Mouse (Mus musculus): ENCODE measurements around the gene Cd3g. TPM values are rescaled to one million over a fixed set of nuclear protein-coding genes. Genes with fewer than 3 reads are reported as not detected.

Gene Cd3g
- not detected in 2 replicates for polyA plus RNA-seq (2015; fragmentation: Nextera tagmentation; extraction: Ambion mirVana)

GRCm38 (mm10) chr9:44980242-44980641, at the start of gene Cd3g:
Gene Cd3g (minus strand): TSS chr9:44980431.

GRCm38 (mm10) chr9:45009180-45010078, 29.2 kb upstream of the Cd3g start, which contains the start of gene Cd3e:
Gene Cd3e (minus strand): TSS chr9:45009627.

GRCm38 (mm10) chr9:44981676-44982075, 1.4 kb upstream of the Cd3g start, which contains the start of gene Cd3d:
Gene Cd3d (plus strand): TSS chr9:44981786.

GRCm38 (mm10) chr9:44965126-44965832, 15.0 kb downstream of the Cd3g start, which contains the start of gene Ube4a:
Gene Ube4a (minus strand): TSS chr9:44965600.

GRCm38 (mm10) chr9:44920374-44921122, 59.7 kb downstream of the Cd3g start, which contains the start of gene Atp5l:
Gene Atp5l (minus strand): TSS chr9:44920742.

Other genes with a start within 250 kb of the Cd3g start
- gene Phldb1, start 245.2 kb downstream of the Cd3g start, polyA plus RNA-seq (2015; fragmentation: Nextera tagmentation; extraction: Ambion mirVana), result 22.6 and 23.0 TPM in 2 replicates
- gene Arcn1, start 212.6 kb downstream of the Cd3g start, polyA plus RNA-seq (2015; fragmentation: Nextera tagmentation; extraction: Ambion mirVana), result 114 and 138 TPM in 2 replicates
- 52.6 and 52.9 TPM in 2 replicates for gene Ift46, start 212.5 kb downstream of the Cd3g start, polyA plus RNA-seq (2015; fragmentation: Nextera tagmentation; extraction: Ambion mirVana)
- 0.83 and 1.4 TPM in 2 replicates for gene Tmem25, start 181.1 kb downstream of the Cd3g start, polyA plus RNA-seq (2015; fragmentation: Nextera tagmentation; extraction: Ambion mirVana)
- gene Ttc36, start 177.4 kb downstream of the Cd3g start, polyA plus RNA-seq (2015; fragmentation: Nextera tagmentation; extraction: Ambion mirVana), result 0.82 and 2.0 TPM in 2 replicates
- 5.4 and 6.0 TPM in 2 replicates for gene Kmt2a, start 99.1 kb downstream of the Cd3g start, polyA plus RNA-seq (2015; fragmentation: Nextera tagmentation; extraction: Ambion mirVana)
- gene Atp5l, start 59.7 kb downstream of the Cd3g start, polyA plus RNA-seq (2015; fragmentation: Nextera tagmentation; extraction: Ambion mirVana), result 960 and 1,026 TPM in 2 replicates
- gene Ube4a, start 14.8 kb downstream of the Cd3g start, polyA plus RNA-seq (2015; fragmentation: Nextera tagmentation; extraction: Ambion mirVana), result 14.1 and 14.8 TPM in 2 replicates
- gene Cd3d, start 1.4 kb upstream of the Cd3g start, polyA plus RNA-seq (2015; fragmentation: Nextera tagmentation; extraction: Ambion mirVana), result not detected in 2 replicates
- gene Cd3e, start 29.2 kb upstream of the Cd3g start, polyA plus RNA-seq (2015; fragmentation: Nextera tagmentation; extraction: Ambion mirVana), result not detected in 2 replicates
- gene Mpzl2, start 59.4 kb upstream of the Cd3g start, polyA plus RNA-seq (2015; fragmentation: Nextera tagmentation; extraction: Ambion mirVana), result 28.8 and 36.6 TPM in 2 replicates
- gene Mpzl3, start 74.8 kb upstream of the Cd3g start, polyA plus RNA-seq (2015; fragmentation: Nextera tagmentation; extraction: Ambion mirVana), result 17.3 and 22.1 TPM in 2 replicates
- 0.10 and 0.18 TPM in 2 replicates for gene Jaml, start 98.8 kb upstream of the Cd3g start, polyA plus RNA-seq (2015; fragmentation: Nextera tagmentation; extraction: Ambion mirVana)
- gene Scn2b, start 137.4 kb upstream of the Cd3g start, polyA plus RNA-seq (2015; fragmentation: Nextera tagmentation; extraction: Ambion mirVana), result 0.29 and 0.36 TPM in 2 replicates
- 0.04 and 0.05 TPM in 2 replicates for gene Scn4b, start 158.0 kb upstream of the Cd3g start, polyA plus RNA-seq (2015; fragmentation: Nextera tagmentation; extraction: Ambion mirVana)
- gene BC049352, start 201.6 kb upstream of the Cd3g start, polyA plus RNA-seq (2015; fragmentation: Nextera tagmentation; extraction: Ambion mirVana), result 0.07 and 0.08 TPM in 2 replicates
- 1.6 TPM in 2 replicates for gene Tmprss4, start 223.7 kb upstream of the Cd3g start, polyA plus RNA-seq (2015; fragmentation: Nextera tagmentation; extraction: Ambion mirVana)

Data from urinary bladder, postnatal 0 days (tissue).